Mouse (Mus musculus): ENCODE results near the gene Mllt6. TPM values are rescaled to one million over a fixed set of nuclear protein-coding genes. Genes with fewer than 3 reads are reported as not detected.

Gene Mllt6
- polyA plus RNA-seq, 1 experiment from 2014 or later, result 4.1 TPM

GRCm38 (mm10) chr11:97661648-97662133 is 1.5 kb upstream of the Mllt6 start:
- H3K9ac ChIP-seq (ENCODE audit: low read length), result 0 out of 2 replicates have a peak overlapping the region, but pooled peaks have one; percentile 5
- H3K27me3 ChIP-seq (ENCODE audit: control insufficient read depth, insufficient read depth, low read length), result peaks cover 9% of the 10 kb centered on the region; the same call in 1 of the 2 replicates
- peaks cover 22% of the 10 kb centered on the region for H3K4me1 ChIP-seq (ENCODE audit: control insufficient read depth, insufficient read depth, low read length)
- H3K27ac ChIP-seq (replicated peaks; ENCODE audit: low read depth, low read length), result no peak overlapping the region
- peak overlapping the region; percentile 89 for H3K4me3 ChIP-seq (ENCODE audit: low read depth, low read length)
- peak; percentile 72 for DNase-seq (ENCODE audit: low spot score)
- under 1% methylated on average over 19 of the region's 20 CpGs for WGBS
- peak overlapping the region; percentile 69 for H3K4me2 ChIP-seq (ENCODE audit: low read depth, severe bottlenecking)
- no peaks in the 10 kb centered on the region for H3K9me3 ChIP-seq (ENCODE audit: control insufficient read depth, low read length)
- no peak for ATAC-seq (ENCODE audit: insufficient number of reproducible peaks, low FRiP score, low TSS enrichment, low read depth)
- peaks cover 6% of the 10 kb centered on the region; the same call in 1 of the 2 replicates for H3K36me3 ChIP-seq (ENCODE audit: control insufficient read depth, insufficient read depth, low read length)

GRCm38 (mm10) chr11:97662207-97662892 is 864 bp upstream of the Mllt6 start:
- H3K4me3 ChIP-seq (ENCODE audit: low read depth, low read length), result peak overlapping the region; percentile 89
- peak overlapping the region; percentile 69 for H3K4me2 ChIP-seq (ENCODE audit: low read depth, severe bottlenecking)
- H3K27me3 ChIP-seq (ENCODE audit: control insufficient read depth, insufficient read depth, low read length), result peaks cover 9% of the 10 kb centered on the region; the same call in 1 of the 2 replicates
- DNase-seq (ENCODE audit: low spot score) (peak; percentile 62), ATAC-seq (ENCODE audit: insufficient number of reproducible peaks, low FRiP score, low TSS enrichment, low read depth) (no peak)
- H3K36me3 ChIP-seq (ENCODE audit: control insufficient read depth, insufficient read depth, low read length), result peaks cover 6% of the 10 kb centered on the region; the same call in 1 of the 2 replicates
- H3K9ac ChIP-seq (ENCODE audit: low read length), result peak overlapping the region; percentile 83
- peaks cover 22% of the 10 kb centered on the region for H3K4me1 ChIP-seq (ENCODE audit: control insufficient read depth, insufficient read depth, low read length)
- 1% methylated on average over 21 of the region's 21 CpGs for WGBS
- no peak overlapping the region for H3K27ac ChIP-seq (replicated peaks; ENCODE audit: low read depth, low read length)
- H3K9me3 ChIP-seq (ENCODE audit: control insufficient read depth, low read length), result no peaks in the 10 kb centered on the region

- peak; percentile 77 for DNase-seq (ENCODE audit: low spot score)
- peak overlapping the region; percentile 83 for H3K9ac ChIP-seq (ENCODE audit: low read length)
- peaks cover 8% of the 10 kb centered on the region; the same call in 1 of the 2 replicates for H3K36me3 ChIP-seq (ENCODE audit: control insufficient read depth, insufficient read depth, low read length)
- H3K27ac ChIP-seq (replicated peaks; ENCODE audit: low read depth, low read length), result peak overlapping the region; percentile 87
- H3K27me3 ChIP-seq (ENCODE audit: control insufficient read depth, insufficient read depth, low read length), result peaks cover 9% of the 10 kb centered on the region; the same call in 1 of the 2 replicates
- peak overlapping the region; percentile 69 for H3K4me2 ChIP-seq (ENCODE audit: low read depth, severe bottlenecking)
- under 1% methylated on average over 34 of the region's 57 CpGs for WGBS
- ATAC-seq (ENCODE audit: insufficient number of reproducible peaks, low FRiP score, low TSS enrichment, low read depth), result no peak
- peak overlapping the region; percentile 89 for H3K4me3 ChIP-seq (ENCODE audit: low read depth, low read length)
- H3K9me3 ChIP-seq (ENCODE audit: control insufficient read depth, low read length), result no peaks in the 10 kb centered on the region
- peaks cover 22% of the 10 kb centered on the region for H3K4me1 ChIP-seq (ENCODE audit: control insufficient read depth, insufficient read depth, low read length)
These were observed 519 bp downstream of the Mllt6 start for GRCm38 (mm10) chr11:97663528-97664338.

- peaks cover 22% of the 10 kb centered on the region for H3K4me1 ChIP-seq (ENCODE audit: control insufficient read depth, insufficient read depth, low read length)
- no peak for DNase-seq (ENCODE audit: low spot score)
- no peak overlapping the region for H3K27ac ChIP-seq (replicated peaks; ENCODE audit: low read depth, low read length)
- H3K36me3 ChIP-seq (ENCODE audit: control insufficient read depth, insufficient read depth, low read length), result peaks cover 9% of the 10 kb centered on the region; the same call in 1 of the 2 replicates
- peak overlapping the region; percentile 89 for H3K4me3 ChIP-seq (ENCODE audit: low read depth, low read length)
- H3K27me3 ChIP-seq (ENCODE audit: control insufficient read depth, insufficient read depth, low read length), result peaks cover 9% of the 10 kb centered on the region; the same call in 1 of the 2 replicates
- WGBS, result 0% methylated on average over 6 of the region's 8 CpGs
- no peaks in the 10 kb centered on the region for H3K9me3 ChIP-seq (ENCODE audit: control insufficient read depth, low read length)
- no peak for ATAC-seq (ENCODE audit: insufficient number of reproducible peaks, low FRiP score, low TSS enrichment, low read depth)
- peak overlapping the region; percentile 69 for H3K4me2 ChIP-seq (ENCODE audit: low read depth, severe bottlenecking)
- H3K9ac ChIP-seq (ENCODE audit: low read length), result no peak overlapping the region; the same call in 1 of the 2 replicates
These were observed 1.1 kb downstream of the Mllt6 start for GRCm38 (mm10) chr11:97664339-97664665.

- peak overlapping the region; percentile 89 for H3K4me3 ChIP-seq (ENCODE audit: low read depth, low read length)
- ATAC-seq (ENCODE audit: insufficient number of reproducible peaks, low FRiP score, low TSS enrichment, low read depth) (no peak), DNase-seq (ENCODE audit: low spot score) (no peak)
- no peaks in the 10 kb centered on the region for H3K9me3 ChIP-seq (ENCODE audit: control insufficient read depth, low read length)
- H3K4me1 ChIP-seq (ENCODE audit: control insufficient read depth, insufficient read depth, low read length), result peaks cover 22% of the 10 kb centered on the region
- WGBS, result 29% methylated on average over 6 of the region's 6 CpGs
- H3K9ac ChIP-seq (ENCODE audit: low read length), result no peak overlapping the region
- H3K4me2 ChIP-seq (ENCODE audit: low read depth, severe bottlenecking), result peak overlapping the region; percentile 69
- H3K27me3 ChIP-seq (ENCODE audit: control insufficient read depth, insufficient read depth, low read length), result peaks cover 9% of the 10 kb centered on the region; the same call in 1 of the 2 replicates
- H3K36me3 ChIP-seq (ENCODE audit: control insufficient read depth, insufficient read depth, low read length), result peaks cover 12% of the 10 kb centered on the region; the same call in 1 of the 2 replicates
- H3K27ac ChIP-seq (replicated peaks; ENCODE audit: low read depth, low read length), result no peak overlapping the region
These were observed 1.6 kb downstream of the Mllt6 start for GRCm38 (mm10) chr11:97664771-97665240.

GRCm38 (mm10) chr11:97665431-97665830 is 2.2 kb downstream of the Mllt6 start:
- no peak overlapping the region for H3K4me3 ChIP-seq (ENCODE audit: low read depth, low read length)
- H3K4me1 ChIP-seq (ENCODE audit: control insufficient read depth, insufficient read depth, low read length), result peaks cover 21% of the 10 kb centered on the region
- no peaks in the 10 kb centered on the region for H3K9me3 ChIP-seq (ENCODE audit: control insufficient read depth, low read length)
- H3K36me3 ChIP-seq (ENCODE audit: control insufficient read depth, insufficient read depth, low read length), result peaks cover 12% of the 10 kb centered on the region; the same call in 1 of the 2 replicates
- H3K27ac ChIP-seq (replicated peaks; ENCODE audit: low read depth, low read length), result no peak overlapping the region
- peaks cover 9% of the 10 kb centered on the region; the same call in 1 of the 2 replicates for H3K27me3 ChIP-seq (ENCODE audit: control insufficient read depth, insufficient read depth, low read length)
- WGBS, result 92% methylated on average over 13 of the region's 13 CpGs
- no peak overlapping the region; the same call in 1 of the 2 replicates for H3K4me2 ChIP-seq (ENCODE audit: low read depth, severe bottlenecking)
- ATAC-seq (ENCODE audit: insufficient number of reproducible peaks, low FRiP score, low TSS enrichment, low read depth) (no peak), DNase-seq (ENCODE audit: low spot score) (no peak)
- H3K9ac ChIP-seq (ENCODE audit: low read length), result no peak overlapping the region

- ATAC-seq (ENCODE audit: insufficient number of reproducible peaks, low FRiP score, low TSS enrichment, low read depth) (no peak), DNase-seq (ENCODE audit: low spot score) (no peak)
- Histone ChIP-seq H3K4me1 (ENCODE audit: control insufficient read depth, insufficient read depth, low read length) (peaks cover 15% of the 10 kb centered on the region), H3K9ac (ENCODE audit: low read length) (no peak overlapping the region), H3K4me2 (ENCODE audit: low read depth, severe bottlenecking) (no peak overlapping the region), H3K9me3 (ENCODE audit: control insufficient read depth, low read length) (no peaks in the 10 kb centered on the region), H3K27me3 (ENCODE audit: control insufficient read depth, insufficient read depth, low read length) (peaks cover 7% of the 10 kb centered on the region; the same call in 1 of the 2 replicates), H3K36me3 (ENCODE audit: control insufficient read depth, insufficient read depth, low read length) (peaks cover 18% of the 10 kb centered on the region), H3K27ac (replicated peaks; ENCODE audit: low read depth, low read length) (no peak overlapping the region), H3K4me3 (ENCODE audit: low read depth, low read length) (no peak overlapping the region)
- WGBS, result 91% methylated on average over 7 of the region's 7 CpGs
These were observed 3.0 kb downstream of the Mllt6 start for GRCm38 (mm10) chr11:97666221-97666620.

GRCm38 (mm10) chr11:97666794-97667193 is 3.6 kb downstream of the Mllt6 start:
- H3K9me3 ChIP-seq (ENCODE audit: control insufficient read depth, low read length), result no peaks in the 10 kb centered on the region
- H3K36me3 ChIP-seq (ENCODE audit: control insufficient read depth, insufficient read depth, low read length), result peaks cover 18% of the 10 kb centered on the region
- peaks cover 2% of the 10 kb centered on the region; the same call in 1 of the 2 replicates for H3K27me3 ChIP-seq (ENCODE audit: control insufficient read depth, insufficient read depth, low read length)
- DNase-seq (ENCODE audit: low spot score) (no peak), ATAC-seq (ENCODE audit: insufficient number of reproducible peaks, low FRiP score, low TSS enrichment, low read depth) (no peak)
- H3K4me1 ChIP-seq (ENCODE audit: control insufficient read depth, insufficient read depth, low read length), result peaks cover 10% of the 10 kb centered on the region
- no peak overlapping the region for H3K4me2 ChIP-seq (ENCODE audit: low read depth, severe bottlenecking)
- H3K9ac ChIP-seq (ENCODE audit: low read length), result no peak overlapping the region
- H3K4me3 ChIP-seq (ENCODE audit: low read depth, low read length), result no peak overlapping the region
- WGBS, result 92% methylated on average over 15 of the region's 15 CpGs
- H3K27ac ChIP-seq (replicated peaks; ENCODE audit: low read depth, low read length), result no peak overlapping the region
